Mouse (Mus musculus) right cerebral cortex, postnatal 10 days (tissue): ENCODE data around the gene Gm28308.

ENCODE experiments used
- DNase-seq, 2 experiments: peaks; one replicate each; pipeline ENCODE4 v3.0.0; 2021; ENCODE audit warnings: low spot score in 2 of 2

Gm28308 gene

GRCm38 (mm10) chr6:52213119-52213986, at the start of gene Gm28308, which contains the start of gene Hoxa3:
Gene Gm28308, minus strand, starts transcription at chr6:52213339.
Gene Hoxa3, minus strand, starts transcription at chr6:52213336.
- DNase-seq, result no peak

- no peak for DNase-seq
Observed at GRCm38 (mm10) chr6:52262463-52263320, 49.6 kb upstream of the Gm28308 start.

- DNase-seq, result no peak
Observed at GRCm38 (mm10) chr6:52261751-52262462, 48.8 kb upstream of the Gm28308 start.

GRCm38 (mm10) chr6:52260654-52261575, 47.8 kb upstream of the Gm28308 start, which contains the start of gene Hoxa13:
Gene Hoxa13, minus strand, starts transcription at chr6:52260880.
- no peak for DNase-seq

- no peak for DNase-seq
Observed at GRCm38 (mm10) chr6:52259811-52260261, 46.7 kb upstream of the Gm28308 start.

- DNase-seq, result no peak
Observed at GRCm38 (mm10) chr6:52259081-52259790, 46.1 kb upstream of the Gm28308 start.

- DNase-seq, result peak; percentile 60 to 78
Observed at GRCm38 (mm10) chr6:52256956-52257355, 43.8 kb upstream of the Gm28308 start.

GRCm38 (mm10) chr6:52253511-52254500, 40.7 kb upstream of the Gm28308 start:
- peak in 1 of 2 experiments; percentile 13 for DNase-seq

GRCm38 (mm10) chr6:52252775-52253376, 39.7 kb upstream of the Gm28308 start:
- DNase-seq, result no peak

- no peak for DNase-seq
Observed at GRCm38 (mm10) chr6:52252016-52252774, 39.1 kb upstream of the Gm28308 start.

- DNase-seq, result no peak
Observed at GRCm38 (mm10) chr6:52251177-52251879, 38.2 kb upstream of the Gm28308 start.

GRCm38 (mm10) chr6:52249826-52250225, 36.7 kb upstream of the Gm28308 start:
- no peak for DNase-seq

GRCm38 (mm10) chr6:52249415-52249738, 36.2 kb upstream of the Gm28308 start:
- DNase-seq, result no peak

- DNase-seq, result no peak
Observed at GRCm38 (mm10) chr6:52248638-52249414, 35.7 kb upstream of the Gm28308 start.

GRCm38 (mm10) chr6:52247766-52248637, 34.9 kb upstream of the Gm28308 start:
- no peak for DNase-seq
